9 mouse cellular contexts compared by ENCODE assay signal in genomic region chr17:43036058-43036757, GRCm38 (mm10). TPM values are rescaled to one million over a fixed set of nuclear protein-coding genes. Genes with fewer than 3 reads are reported as not detected.
A peak's percentile ranks its signal among the peaks of the same experiment; 100 is the strongest.
DNase-seq lines count a peak whose midpoint lies in the region; ATAC-seq lines count a peak whose summit lies in the region.
"Had no signal": no experiment of that assay in that cellular context is flagged by ENCODE, and none has a peak within 500 bp of the region (broad histone marks: within the 10 kb centered on the region; RNA-seq: fewer than 3 reads in every experiment).

No protein-coding gene starts in this region.

- H3K4me3 ChIP-seq in embryonic facial prominence, embryonic 11.5 days (ENCODE audit: low read depth, low read length): no peak overlapping the region
- H3K4me3 ChIP-seq in embryonic facial prominence, embryonic 10.5 days: no peak overlapping the region
- H3K4me3 ChIP-seq in stomach, embryonic 15.5 days (replicated peaks): no peak overlapping the region
- H3K4me3 ChIP-seq: myocyte had no signal

- H3K36me3 ChIP-seq in embryonic facial prominence, embryonic 11.5 days (replicated peaks; ENCODE audit: control insufficient read depth, insufficient read depth, low read depth, low read length): peaks cover 4% of the 10 kb centered on the region; the same call in 1 of the 2 replicates
- H3K36me3 ChIP-seq in embryonic facial prominence, embryonic 10.5 days (replicated peaks): peaks cover 43% of the 10 kb centered on the region
- peaks cover 5% of the 10 kb centered on the region; the same call in 1 of the 2 replicates for H3K36me3 ChIP-seq in stomach, embryonic 15.5 days

- no peak overlapping the region for H3K9ac ChIP-seq in embryonic facial prominence, embryonic 11.5 days (replicated peaks; ENCODE audit: low read length)
- H3K9ac ChIP-seq in stomach, embryonic 15.5 days: no peak overlapping the region

- H3K4me1 ChIP-seq in embryonic facial prominence, embryonic 11.5 days (ENCODE audit: control insufficient read depth, insufficient read depth, low read length): no peaks in the 10 kb centered on the region
- no peaks in the 10 kb centered on the region for H3K4me1 ChIP-seq in embryonic facial prominence, embryonic 10.5 days
- H3K4me1 ChIP-seq in stomach, embryonic 15.5 days: no peaks in the 10 kb centered on the region

- 81% methylated on average over 10 of the region's 10 CpGs for WGBS in embryonic facial prominence, embryonic 11.5 days
- WGBS in embryonic facial prominence, embryonic 10.5 days: 84% methylated on average over 10 of the region's 10 CpGs
- 79% methylated on average over 10 of the region's 10 CpGs for WGBS in stomach, embryonic 15.5 days

- H3K9me3 ChIP-seq in embryonic facial prominence, embryonic 11.5 days (replicated peaks; ENCODE audit: control insufficient read depth, low read length): no peaks in the 10 kb centered on the region
- H3K9me3 ChIP-seq in embryonic facial prominence, embryonic 10.5 days: no peaks in the 10 kb centered on the region
- H3K9me3 ChIP-seq in stomach, embryonic 15.5 days: no peaks in the 10 kb centered on the region

- no peak overlapping the region for H3K27ac ChIP-seq in embryonic facial prominence, embryonic 11.5 days (replicated peaks; ENCODE audit: low read depth, low read length)
- no peak overlapping the region for H3K27ac ChIP-seq in embryonic facial prominence, embryonic 10.5 days (replicated peaks)
- H3K27ac ChIP-seq in stomach, embryonic 15.5 days: no peak overlapping the region

- no peaks in the 10 kb centered on the region for H3K27me3 ChIP-seq in embryonic facial prominence, embryonic 11.5 days (ENCODE audit: control insufficient read depth, insufficient read depth, low read length)
- no peaks in the 10 kb centered on the region for H3K27me3 ChIP-seq in embryonic facial prominence, embryonic 10.5 days (replicated peaks; ENCODE audit: low read depth, poor library complexity, severe bottlenecking)
- no peaks in the 10 kb centered on the region for H3K27me3 ChIP-seq in stomach, embryonic 15.5 days (replicated peaks)

- ATAC-seq in embryonic facial prominence, embryonic 11.5 days (replicated peaks; ENCODE audit: insufficient number of reproducible peaks, low FRiP score, low TSS enrichment, low read depth): peak; percentile 62
- ATAC-seq in stomach, embryonic 15.5 days (ENCODE audit: insufficient read depth, low FRiP score, low read depth): peak; percentile 76; the same call in 1 of the 2 replicates

- no peak for DNase-seq in embryonic facial prominence, embryonic 11.5 days (ENCODE audit: low spot score)
- no peak for DNase-seq in embryonic facial prominence, embryonic 10.5 days (ENCODE audit: low spot score)
- peak; percentile 30 for DNase-seq in right cerebral cortex, adult 18-20 months
- no peak for DNase-seq in right cerebral cortex, adult 2 months (ENCODE audit: low spot score in 2 of 2)
- peak; percentile 34 to 48 for DNase-seq in layer of hippocampus, postnatal 36 days
- no peak for DNase-seq in left cerebral cortex, adult 8-10 months (ENCODE audit: low spot score in 2 of 2)
- DNase-seq in frontal cortex, postnatal 36 days (ENCODE audit: low spot score in 2 of 2): no peak

- no peak overlapping the region for H3K4me2 ChIP-seq in embryonic facial prominence, embryonic 11.5 days (ENCODE audit: low read depth, low read length)
- no peak overlapping the region for H3K4me2 ChIP-seq in stomach, embryonic 15.5 days

RNA-seq across cellular contexts. Expression of gene Tnfrsf21, which starts 19.9 kb away (rescaled TPM):
- polyA plus RNA-seq in embryonic facial prominence, embryonic 11.5 days (2014; fragmentation: Nextera tagmentation; extraction: Ambion mirVana): 20.8 and 25.4 TPM in 2 replicates
- 23.6 and 25.2 TPM in 2 replicates for polyA plus RNA-seq in embryonic facial prominence, embryonic 10.5 days (2016; fragmentation: Nextera tagmentation; extraction: Ambion mirVana)
- total RNA-seq in layer of hippocampus, postnatal 36 days (2021): 100 to 1,000 TPM; 119 to 127 TPM
- polyA plus RNA-seq in stomach, embryonic 15.5 days (2015; fragmentation: Nextera tagmentation; extraction: Ambion mirVana): 30.9 and 31.2 TPM in 2 replicates
- 10 to 100 TPM; 67.6 to 78.7 (median 76.5) TPM for total RNA-seq in left cerebral cortex, adult 8-10 months (2022)

Comparison
In these comparisons a context has a peak if more than half of its experiments do, and no peak if none do; other contexts are left out.
1. DNase-seq: peak in right cerebral cortex, adult 18-20 months (single experiment) and layer of hippocampus, postnatal 36 days (2 of 2); none in embryonic facial prominence, embryonic 11.5 days (single experiment), embryonic facial prominence, embryonic 10.5 days (single experiment), right cerebral cortex, adult 2 months (0 of 2), left cerebral cortex, adult 8-10 months (0 of 2) and frontal cortex, postnatal 36 days (0 of 2).